Mouse (Mus musculus) thymus, postnatal 4 days (tissue): ENCODE results near the gene Gm4779.
"Not testable (repeated sequence)": the region's sequence is repeated elsewhere in the genome, so short reads cannot be mapped to it uniquely, and the experiment has no call there.

ENCODE experiments used
- DNase-seq: peaks from one replicate; pipeline ENCODE4 v3.0.0; 2021

The Gm4779 gene

DNA sequence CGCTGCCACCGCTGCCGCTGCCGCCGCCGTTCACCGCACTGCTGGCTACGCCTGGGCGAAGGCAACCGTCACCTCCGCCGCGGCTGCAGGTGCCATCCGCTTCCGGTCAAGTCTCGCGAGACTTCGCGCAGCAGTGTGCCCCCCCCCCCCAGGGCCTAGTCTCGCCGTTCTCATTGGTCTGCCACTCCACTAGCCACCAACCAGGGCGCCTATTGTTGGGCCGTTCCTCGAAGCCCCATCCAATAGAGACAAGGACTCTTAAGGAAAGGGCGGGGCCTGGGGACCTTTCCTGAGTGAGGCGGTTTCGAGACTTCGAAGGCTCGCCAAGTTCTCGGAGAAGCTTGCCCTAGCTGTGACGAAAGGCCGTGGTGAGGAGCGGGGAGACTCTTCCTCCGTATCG, at the start of gene Gm4779, which contains the start of gene 8030474K03Rik:
Gene Gm4779 (minus strand): TSS at position 82 of the 400 bp plus-strand sequence.
Gene 8030474K03Rik (plus strand): TSS at position 315 of the 400 bp plus-strand sequence.
- no peak for DNase-seq

DNA sequence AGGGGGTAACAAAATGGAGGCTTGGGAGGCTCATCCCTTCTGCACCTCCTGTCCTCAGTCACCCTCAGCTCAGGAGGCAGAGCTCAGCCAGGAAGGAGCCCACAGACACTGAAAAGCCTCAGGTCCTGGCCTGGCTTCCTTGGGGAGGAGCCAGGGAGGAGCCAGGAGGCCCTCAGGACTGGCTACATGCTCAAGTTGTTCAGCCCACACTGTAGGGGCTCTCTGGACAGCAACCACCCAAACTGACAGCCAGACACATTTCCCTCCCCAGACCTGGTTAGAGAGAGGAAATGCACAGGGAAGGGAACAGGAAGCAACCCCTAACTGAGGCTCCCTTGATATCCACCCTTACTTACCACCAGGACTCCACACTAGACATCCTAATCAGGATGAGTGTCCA, 25.8 kb upstream of the Gm4779 start:
- DNase-seq: not testable (repeated sequence)

DNA sequence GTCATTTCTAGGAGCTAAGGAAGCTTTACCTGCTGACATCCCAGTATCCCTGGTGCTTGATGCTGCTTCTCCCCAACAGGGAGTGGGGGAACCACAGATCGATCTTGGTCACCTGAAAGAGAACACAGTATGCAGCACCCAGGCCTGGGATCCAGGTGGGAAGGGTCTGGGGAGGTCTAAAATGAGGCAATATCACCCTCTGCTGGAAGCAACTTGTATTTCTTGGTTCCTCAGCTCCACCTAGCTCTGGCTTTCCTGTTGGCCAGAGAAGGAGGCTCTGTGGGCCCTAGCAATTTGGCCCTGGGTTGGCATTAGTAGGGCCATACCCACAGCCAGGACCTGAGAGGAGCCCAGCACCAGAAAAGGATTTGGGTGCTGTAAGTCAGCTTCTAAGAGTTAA, 24.9 kb upstream of the Gm4779 start:
- DNase-seq: no peak

DNA sequence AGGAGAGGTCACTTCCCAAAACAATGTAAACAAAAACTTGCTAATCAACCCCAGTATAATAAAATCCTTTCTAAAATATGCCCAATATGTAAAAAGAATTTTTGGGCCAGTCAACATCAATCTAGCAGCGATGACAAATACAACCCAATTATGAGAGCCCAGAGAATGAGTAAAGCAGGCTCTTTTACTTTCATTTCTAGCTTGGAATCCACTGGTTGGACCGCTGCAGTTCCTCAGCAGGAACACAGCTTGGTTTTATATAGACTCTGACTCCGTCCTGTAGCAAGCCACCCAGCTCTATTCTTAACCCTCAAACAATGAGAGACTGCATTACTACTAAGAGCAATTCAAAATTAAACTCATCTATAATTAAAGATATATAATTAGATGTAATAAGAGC, 17.5 kb upstream of the Gm4779 start:
- no peak for DNase-seq

DNA sequence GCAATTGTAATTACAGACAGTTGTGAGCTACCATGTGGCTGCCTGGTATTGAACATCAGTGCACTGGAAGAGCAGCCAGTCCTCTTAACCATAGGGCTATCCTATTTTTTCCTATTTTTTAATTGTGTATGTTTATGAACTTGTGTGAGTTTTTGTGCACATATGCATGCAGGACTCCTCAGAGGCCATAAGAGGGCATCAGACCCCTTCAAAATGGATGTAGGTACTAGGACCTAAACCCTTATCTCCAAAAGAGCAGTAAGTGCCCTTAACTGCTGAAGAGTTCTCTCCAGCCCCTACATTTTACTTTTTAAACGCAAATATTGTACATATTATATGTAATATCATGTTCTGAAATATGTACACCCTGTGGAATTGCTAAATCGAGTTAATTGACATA, 11.3 kb upstream of the Gm4779 start:
- no peak for DNase-seq

DNA sequence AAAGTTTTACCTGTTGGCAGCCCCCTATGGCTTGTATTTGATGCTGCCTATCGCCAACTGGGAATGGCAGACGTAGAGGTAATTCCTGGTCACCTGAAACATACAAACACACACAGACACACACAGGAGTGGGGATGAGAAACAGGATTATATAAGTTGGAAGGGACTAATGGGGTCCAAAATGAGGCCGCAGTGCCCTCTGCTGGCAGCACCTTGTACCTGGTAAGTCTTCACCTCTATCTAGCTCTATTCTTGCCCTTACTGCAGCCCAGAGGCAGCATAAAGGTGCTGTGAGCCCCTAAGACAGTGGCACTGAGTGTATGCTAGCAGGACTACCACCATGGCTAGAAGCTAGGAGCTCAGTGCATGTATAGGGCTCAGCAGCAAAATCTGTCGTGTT, 2.7 kb downstream of the Gm4779 start:
- peak; percentile 77 for DNase-seq

DNA sequence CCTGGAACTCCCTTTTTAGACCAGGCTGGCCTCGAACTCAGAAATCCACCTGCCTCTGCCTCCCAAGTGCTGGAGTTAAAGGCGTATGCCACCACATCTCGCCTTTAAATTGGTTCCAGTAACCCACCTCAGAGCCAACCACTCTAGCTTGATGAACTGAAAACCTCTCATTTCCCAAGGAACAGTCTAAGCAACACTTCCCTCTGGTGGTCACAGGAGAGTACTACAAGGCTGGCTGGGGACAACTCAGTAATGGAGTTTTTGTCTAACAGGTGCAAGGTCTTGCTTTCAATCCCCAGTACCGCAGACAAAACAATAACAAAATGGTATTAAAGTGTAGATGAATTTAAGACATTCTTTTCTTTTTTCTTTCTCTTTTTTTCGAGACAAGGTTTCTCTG, 22.2 kb downstream of the Gm4779 start:
- DNase-seq: peak; percentile 74

DNA sequence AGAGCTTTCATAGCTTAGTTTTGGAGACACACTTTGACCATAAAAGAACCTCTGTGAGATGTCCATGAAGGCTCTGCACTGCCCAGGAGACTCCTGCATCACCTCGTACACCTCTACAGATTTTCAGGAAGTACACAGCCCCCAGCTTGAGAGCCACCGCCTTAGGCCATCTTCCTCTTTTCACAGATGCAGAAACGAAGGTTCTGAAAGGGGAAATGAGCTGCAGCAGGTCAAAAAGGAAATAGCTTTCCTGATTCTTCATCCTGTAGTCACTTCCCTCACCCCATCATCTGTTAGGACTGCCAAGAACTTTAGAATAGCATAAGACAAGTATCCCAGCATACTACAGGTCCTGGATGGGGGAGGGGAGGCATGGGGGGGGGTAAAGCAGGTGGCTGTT, 23.9 kb downstream of the Gm4779 start:
- DNase-seq: no peak

DNA sequence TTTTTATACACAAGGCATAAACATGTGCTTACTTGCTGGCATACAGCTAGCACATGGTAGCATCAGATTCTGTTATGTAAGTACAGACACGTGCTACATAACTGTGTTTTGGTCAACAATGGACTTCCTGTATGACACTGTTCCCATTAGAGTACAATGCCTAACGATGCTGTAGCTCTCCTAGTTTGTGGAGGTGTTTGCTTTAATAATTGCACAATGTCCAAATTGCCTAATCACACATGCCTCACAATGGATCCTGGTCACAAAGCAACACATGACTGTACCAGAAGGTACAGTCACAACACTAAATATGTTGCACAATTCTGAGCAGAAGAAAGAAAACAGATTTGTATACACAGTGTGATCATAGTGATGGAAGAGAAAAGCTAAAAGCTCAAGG, 24.7 kb downstream of the Gm4779 start:
- no peak for DNase-seq

DNA sequence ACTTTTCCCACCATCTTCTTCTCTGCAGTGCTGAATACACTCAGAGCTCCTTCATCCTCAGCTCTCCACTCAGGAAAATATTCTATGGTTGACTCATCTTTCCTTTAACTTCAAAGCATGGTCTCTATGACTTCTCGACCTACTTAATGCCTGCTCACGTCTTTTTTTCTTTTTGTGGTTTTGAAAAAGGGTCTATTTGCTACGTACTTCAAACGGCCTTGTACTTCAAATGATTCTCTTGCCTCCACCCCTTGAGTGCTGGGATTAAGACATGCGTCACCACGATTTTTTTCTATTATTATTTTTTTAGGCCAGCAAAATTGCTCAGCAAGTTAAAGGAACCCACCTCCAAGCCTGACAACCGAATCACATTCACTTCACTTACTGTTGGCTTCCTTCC, 26.9 kb downstream of the Gm4779 start:
- DNase-seq: no peak

DNA sequence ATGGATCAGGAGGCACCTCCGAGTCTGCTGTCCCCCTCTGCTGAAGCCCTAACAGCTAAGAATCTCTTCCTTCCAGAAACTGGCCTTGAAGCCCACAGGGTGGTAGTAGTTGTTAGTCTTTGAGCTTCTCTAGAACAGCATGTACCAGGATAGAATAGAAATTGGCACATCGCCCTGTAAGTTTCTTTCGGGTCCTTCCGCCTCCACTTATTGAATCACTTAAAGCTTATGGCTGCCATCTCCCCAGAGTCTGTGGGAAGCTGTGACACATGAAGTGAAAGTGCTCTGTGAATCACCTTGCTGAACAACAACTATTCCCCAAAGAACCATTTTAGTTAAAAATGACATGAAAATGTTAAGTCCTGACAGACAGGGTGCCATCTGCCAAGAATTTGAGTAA, 29.1 kb downstream of the Gm4779 start:
- no peak for DNase-seq

DNA sequence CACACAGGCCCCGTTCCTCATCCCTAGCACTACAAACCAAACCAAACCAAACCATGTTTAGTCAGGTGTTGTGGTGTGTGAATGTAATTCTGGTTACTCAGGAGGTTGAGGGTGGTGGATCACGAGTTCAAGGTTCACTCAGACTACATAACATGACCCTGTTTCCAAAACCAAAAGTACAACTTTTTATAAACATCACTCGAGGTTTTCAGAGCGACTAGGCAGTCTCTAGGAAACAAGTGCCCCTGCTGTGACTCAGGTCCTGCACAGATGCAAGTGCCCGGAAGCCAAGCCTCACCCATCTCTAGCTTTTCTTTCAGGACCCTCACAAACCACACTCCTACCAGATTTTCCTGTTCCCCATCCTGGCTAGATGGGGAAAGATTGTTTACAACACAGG, 29.6 kb downstream of the Gm4779 start:
- no peak for DNase-seq

DNA sequence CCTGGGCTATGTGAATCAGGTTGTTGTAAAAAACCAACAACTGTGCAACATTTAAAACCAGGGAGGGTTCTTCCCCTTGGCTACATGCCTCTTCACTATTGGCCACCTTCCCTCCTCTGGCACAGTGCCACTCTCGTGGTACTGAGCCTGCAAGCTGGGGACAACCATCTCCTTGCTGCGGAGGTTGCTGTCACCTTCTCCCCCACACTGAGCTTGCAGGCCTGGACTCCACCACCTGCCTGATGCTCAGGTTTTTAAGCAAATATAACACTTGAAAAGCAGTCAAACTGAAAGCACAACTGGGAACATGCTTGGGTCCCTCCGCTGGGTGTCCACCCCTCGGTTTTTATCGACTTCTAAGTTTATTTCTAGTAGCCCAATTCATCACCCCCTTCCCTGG, 39.7 kb downstream of the Gm4779 start:
- DNase-seq: no peak

DNA sequence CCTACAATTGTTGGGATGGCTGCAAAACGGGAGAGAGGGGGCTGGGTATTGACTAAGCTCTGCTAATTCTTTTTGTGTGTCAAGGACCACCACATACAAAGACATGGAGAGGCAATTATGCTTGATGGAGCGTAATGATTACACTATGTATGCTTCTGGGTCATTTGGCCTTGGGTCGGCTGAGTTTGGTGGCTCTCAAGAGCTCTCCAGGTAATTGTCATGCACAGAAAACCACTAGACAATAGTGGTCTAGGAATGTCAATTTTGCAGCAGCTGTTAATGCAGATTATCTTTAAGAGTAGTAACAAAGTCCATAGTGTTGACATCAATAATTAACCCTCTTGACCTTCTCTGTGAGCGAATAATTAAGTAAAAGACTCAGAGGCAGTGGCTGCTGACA, 44.1 kb downstream of the Gm4779 start:
- no peak for DNase-seq

DNA sequence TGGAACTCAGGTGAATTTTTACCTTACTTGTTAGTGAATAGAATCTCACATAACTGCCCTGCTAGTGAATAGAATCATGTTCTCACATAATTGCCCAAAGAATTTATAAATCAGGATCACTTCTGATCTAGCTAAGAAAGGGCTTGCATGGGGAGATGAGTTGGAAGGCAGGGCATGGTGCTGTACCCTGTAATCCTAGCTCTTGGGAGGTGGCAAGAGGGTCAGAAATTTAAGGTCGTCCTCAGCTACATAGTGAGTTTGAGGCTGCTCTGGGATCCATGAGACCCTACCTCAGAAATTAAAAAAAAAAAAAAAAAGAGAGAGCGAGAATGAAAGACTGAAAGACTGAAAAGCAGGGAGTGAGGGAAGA, 53.2 kb downstream of the Gm4779 start:
- DNase-seq: no peak

DNA sequence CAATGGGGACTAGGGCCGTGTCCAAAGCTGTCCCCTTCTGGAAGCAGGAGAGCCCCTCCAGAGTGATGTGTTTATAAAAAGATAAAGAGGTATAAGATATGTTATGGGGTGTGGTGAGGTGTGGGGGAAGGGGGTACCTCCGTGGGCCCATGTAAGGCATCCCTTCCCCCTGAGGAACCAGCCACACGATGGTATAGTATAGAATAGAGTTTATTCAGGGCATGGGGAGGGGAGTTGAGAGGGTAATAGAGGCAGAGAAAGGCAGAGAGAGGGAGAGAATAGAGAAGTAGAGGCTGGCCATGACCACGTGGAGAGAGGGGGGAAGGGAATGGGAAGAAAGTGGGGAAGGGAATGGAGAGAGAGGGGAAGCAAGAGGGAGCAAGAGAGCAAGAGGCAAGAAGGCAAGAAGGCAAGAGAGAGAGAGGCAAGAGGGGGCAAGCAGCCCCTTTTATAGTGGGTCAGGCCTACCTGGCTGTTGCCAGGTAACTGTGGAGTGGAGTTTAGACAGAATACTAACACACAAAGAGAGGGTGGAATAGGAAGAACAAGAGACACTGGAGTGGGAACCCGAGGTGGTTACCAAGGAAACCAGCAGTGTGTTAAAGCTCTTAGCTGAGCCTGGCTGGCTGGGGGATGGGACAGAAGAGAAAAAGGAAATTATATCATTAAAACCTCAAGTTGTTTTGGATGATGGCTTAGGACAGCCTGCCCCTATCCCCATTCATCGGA, 53.7 kb downstream of the Gm4779 start:
- DNase-seq: no peak
